Mouse (Mus musculus): ENCODE data around the gene Plekhd1. TPM values are rescaled to one million over a fixed set of nuclear protein-coding genes. Genes with fewer than 3 reads are reported as not detected.

The Plekhd1 gene
- polyA plus RNA-seq (2015; fragmentation: Nextera tagmentation; extraction: Ambion mirVana), result 0.43 and 0.74 TPM in 2 replicates

- H3K27me3 ChIP-seq, result peaks cover 52% of the 10 kb centered on the region
- H3K36me3 ChIP-seq (ENCODE audit: poor library complexity, severe bottlenecking), result no peaks in the 10 kb centered on the region
- H3K9me3 ChIP-seq (replicated peaks), result no peaks in the 10 kb centered on the region
- 2% methylated on average over 49 of the region's 52 CpGs for WGBS
- peaks cover 29% of the 10 kb centered on the region for H3K4me1 ChIP-seq
- H3K4me3 ChIP-seq, result peak within 1 kb of the TSS; percentile 43
- peak; percentile 67 for ATAC-seq
- peak within 1 kb of the TSS; percentile 69 for H3K4me2 ChIP-seq
- H3K27ac ChIP-seq, result no peak within 1 kb of the TSS
- H3K9ac ChIP-seq, result peak within 1 kb of the TSS; percentile 53
Observed at GRCm38 (mm10) chr12:80692269-80692972, at the start of gene Plekhd1. Gene Plekhd1, plus strand, starts transcription at chr12:80692591.

GRCm38 (mm10) chr12:80642725-80643692 is 49.4 kb upstream of the Plekhd1 start:
- Histone ChIP-seq H3K9me3 (replicated peaks) (no peaks in the 10 kb centered on the region), H3K9ac (peak overlapping the region; percentile 90), H3K27ac (peak overlapping the region; percentile 87), H3K4me1 (peaks cover 49% of the 10 kb centered on the region), H3K4me3 (peak overlapping the region; percentile 90), H3K4me2 (peak overlapping the region; percentile 97), H3K36me3 (ENCODE audit: poor library complexity, severe bottlenecking) (peaks cover 35% of the 10 kb centered on the region), H3K27me3 (no peaks in the 10 kb centered on the region)
- 3% methylated on average over 31 of the region's 48 CpGs for WGBS
- ATAC-seq, result peak; percentile 83

GRCm38 (mm10) chr12:80643693-80644505 is 48.5 kb upstream of the Plekhd1 start, which contains the start of the genes Slc39a9 and Erh:
Gene Slc39a9, plus strand, starts transcription at chr12:80643883.
Gene Erh, minus strand, starts transcription at chr12:80644341.
- WGBS, result under 1% methylated on average over 50 of the region's 50 CpGs
- no peaks in the 10 kb centered on the region for H3K9me3 ChIP-seq (replicated peaks)
- H3K27me3 ChIP-seq, result no peaks in the 10 kb centered on the region
- H3K4me1 ChIP-seq, result peaks cover 52% of the 10 kb centered on the region
- H3K4me3 ChIP-seq, result peak within 1 kb of the TSS; percentile 90
- ATAC-seq, result peak; percentile 97
- H3K9ac ChIP-seq, result peak within 1 kb of the TSS; percentile 90
- peak within 1 kb of the TSS; percentile 87 for H3K27ac ChIP-seq
- peak within 1 kb of the TSS; percentile 97 for H3K4me2 ChIP-seq
- H3K36me3 ChIP-seq (ENCODE audit: poor library complexity, severe bottlenecking), result peaks cover 34% of the 10 kb centered on the region

- H3K27ac ChIP-seq, result 0 out of 2 replicates have a peak overlapping the region, but pooled peaks have one; percentile 87
- peak overlapping the region; percentile 97 for H3K4me2 ChIP-seq
- 10% methylated on average over 18 of the region's 18 CpGs for WGBS
- no peak; the same call in 1 of the 2 replicates for ATAC-seq
- no peaks in the 10 kb centered on the region for H3K27me3 ChIP-seq
- H3K4me3 ChIP-seq, result peak overlapping the region; percentile 90
- H3K36me3 ChIP-seq (ENCODE audit: poor library complexity, severe bottlenecking), result peaks cover 32% of the 10 kb centered on the region
- H3K9me3 ChIP-seq (replicated peaks), result no peaks in the 10 kb centered on the region
- peaks cover 53% of the 10 kb centered on the region for H3K4me1 ChIP-seq
- peak overlapping the region; percentile 90 for H3K9ac ChIP-seq
Observed at GRCm38 (mm10) chr12:80644506-80644868, 47.9 kb upstream of the Plekhd1 start.

GRCm38 (mm10) chr12:80646377-80646776 is 46.0 kb upstream of the Plekhd1 start:
- peaks cover 17% of the 10 kb centered on the region for H3K36me3 ChIP-seq (ENCODE audit: poor library complexity, severe bottlenecking)
- H3K9me3 ChIP-seq (replicated peaks), result no peaks in the 10 kb centered on the region
- H3K4me3 ChIP-seq, result no peak overlapping the region
- H3K4me2 ChIP-seq, result peak overlapping the region; percentile 97
- ATAC-seq, result no peak
- 92% methylated on average over 3 of the region's 3 CpGs for WGBS
- H3K27me3 ChIP-seq, result no peaks in the 10 kb centered on the region
- peaks cover 53% of the 10 kb centered on the region for H3K4me1 ChIP-seq
- H3K9ac ChIP-seq, result no peak overlapping the region
- H3K27ac ChIP-seq, result no peak overlapping the region

GRCm38 (mm10) chr12:80653951-80654658 is 38.3 kb upstream of the Plekhd1 start:
- no peak for ATAC-seq
- Histone ChIP-seq H3K4me2 (no peak overlapping the region), H3K27ac (no peak overlapping the region), H3K9ac (no peak overlapping the region), H3K27me3 (no peaks in the 10 kb centered on the region), H3K4me1 (peaks cover 3% of the 10 kb centered on the region; the same call in 1 of the 2 replicates), H3K36me3 (ENCODE audit: poor library complexity, severe bottlenecking) (peaks cover 4% of the 10 kb centered on the region; the same call in 1 of the 2 replicates), H3K9me3 (replicated peaks) (no peaks in the 10 kb centered on the region), H3K4me3 (no peak overlapping the region)
- WGBS, result 90% methylated on average over 7 of the region's 7 CpGs

- WGBS, result 90% methylated on average over 3 of the region's 3 CpGs
- no peak overlapping the region for H3K27ac ChIP-seq
- no peak for ATAC-seq
- no peak overlapping the region for H3K9ac ChIP-seq
- H3K9me3 ChIP-seq (replicated peaks), result no peaks in the 10 kb centered on the region
- peaks cover 7% of the 10 kb centered on the region for H3K4me1 ChIP-seq
- 0 out of 2 replicates have a peak, but pooled peaks cover 2% of the 10 kb centered on the region for H3K36me3 ChIP-seq (ENCODE audit: poor library complexity, severe bottlenecking)
- no peak overlapping the region for H3K4me2 ChIP-seq
- no peak overlapping the region for H3K4me3 ChIP-seq
- no peaks in the 10 kb centered on the region for H3K27me3 ChIP-seq
Observed at GRCm38 (mm10) chr12:80654659-80655025, 37.7 kb upstream of the Plekhd1 start.

- Histone ChIP-seq H3K4me3 (no peak overlapping the region), H3K4me2 (no peak overlapping the region), H3K9me3 (replicated peaks) (no peaks in the 10 kb centered on the region), H3K27ac (no peak overlapping the region), H3K36me3 (ENCODE audit: poor library complexity, severe bottlenecking) (peaks cover 9% of the 10 kb centered on the region), H3K9ac (no peak overlapping the region), H3K4me1 (peaks cover 7% of the 10 kb centered on the region), H3K27me3 (no peaks in the 10 kb centered on the region)
- ATAC-seq, result no peak
- WGBS, result 86% methylated on average over 6 of the region's 6 CpGs
Observed at GRCm38 (mm10) chr12:80658661-80659060, 33.7 kb upstream of the Plekhd1 start.

GRCm38 (mm10) chr12:80662322-80662721 is 30.1 kb upstream of the Plekhd1 start:
- WGBS, result 95% methylated on average over 10 of the region's 10 CpGs
- Histone ChIP-seq H3K36me3 (ENCODE audit: poor library complexity, severe bottlenecking) (peaks cover 22% of the 10 kb centered on the region), H3K4me2 (no peak overlapping the region), H3K4me1 (peaks cover 7% of the 10 kb centered on the region), H3K27ac (no peak overlapping the region), H3K4me3 (no peak overlapping the region), H3K9ac (no peak overlapping the region), H3K27me3 (no peaks in the 10 kb centered on the region), H3K9me3 (replicated peaks) (no peaks in the 10 kb centered on the region)
- ATAC-seq, result no peak

GRCm38 (mm10) chr12:80663935-80664334 is 28.5 kb upstream of the Plekhd1 start:
- Histone ChIP-seq H3K27ac (no peak overlapping the region), H3K4me3 (no peak overlapping the region), H3K27me3 (no peaks in the 10 kb centered on the region), H3K4me1 (peaks cover 5% of the 10 kb centered on the region; the same call in 1 of the 2 replicates), H3K9me3 (replicated peaks) (no peaks in the 10 kb centered on the region), H3K9ac (no peak overlapping the region), H3K36me3 (ENCODE audit: poor library complexity, severe bottlenecking) (peaks cover 32% of the 10 kb centered on the region), H3K4me2 (no peak overlapping the region)
- 91% methylated on average over 2 of the region's 2 CpGs for WGBS
- no peak for ATAC-seq

GRCm38 (mm10) chr12:80668391-80668790 is 24.0 kb upstream of the Plekhd1 start:
- no peak overlapping the region for H3K4me2 ChIP-seq
- H3K27ac ChIP-seq, result no peak overlapping the region
- H3K9ac ChIP-seq, result no peak overlapping the region
- peaks cover 36% of the 10 kb centered on the region for H3K36me3 ChIP-seq (ENCODE audit: poor library complexity, severe bottlenecking)
- H3K4me1 ChIP-seq, result no peaks in the 10 kb centered on the region
- H3K27me3 ChIP-seq, result no peaks in the 10 kb centered on the region
- H3K9me3 ChIP-seq (replicated peaks), result no peaks in the 10 kb centered on the region
- no peak overlapping the region for H3K4me3 ChIP-seq
- 93% methylated on average over 2 of the region's 2 CpGs for WGBS
- ATAC-seq, result no peak

Data from forebrain, embryonic 13.5 days (tissue).